Mouse (Mus musculus) heart, embryonic 15.5 days (tissue): ENCODE measurements around the gene Wbp1. TPM values are rescaled to one million over a fixed set of nuclear protein-coding genes. Genes with fewer than 3 reads are reported as not detected.

Source experiments
- ATAC-seq: fragments of 200-750 bp; cut with Nextera tagmentation; replicated peaks from 2 replicates; pipeline ENCODE4 v1.8.0; 2017; ENCODE audit warnings: low read depth, moderate TSS enrichment; ENCODE audit not compliant: insufficient number of reproducible peaks, insufficient read depth, low FRiP score
- H3K27ac ChIP-seq: fragments of 300-500 bp; sonication (generic); 2 replicates; pipeline ENCODE4 v1.5.1; 2015; ENCODE audit warnings: mild to moderate bottlenecking, inconsistent platforms
- H3K27me3 ChIP-seq: fragments of 300-500 bp; sonication (generic); 2 replicates; pipeline ENCODE4 v1.6.1; 2015; ENCODE audit warnings: inconsistent platforms
- H3K36me3 ChIP-seq: fragments of 300-500 bp; sonication (generic); 2 replicates; pipeline ENCODE4 v1.6.1; 2015; ENCODE audit warnings: mild to moderate bottlenecking, inconsistent platforms
- H3K4me1 ChIP-seq: fragments of 300-500 bp; sonication (generic); replicated peaks from 2 replicates; pipeline ENCODE4 v1.6.1; 2015; ENCODE audit warnings: inconsistent platforms
- H3K4me2 ChIP-seq: fragments of 300-500 bp; sonication (generic); 2 replicates; pipeline ENCODE4 v1.6.1; 2015; ENCODE audit warnings: inconsistent platforms, mild to moderate bottlenecking, moderate library complexity
- H3K4me3 ChIP-seq: fragments of 300-500 bp; sonication (generic); 2 replicates; pipeline ENCODE4 v1.5.1; 2015; ENCODE audit warnings: mild to moderate bottlenecking, inconsistent platforms
- H3K9ac ChIP-seq: fragments of 300-500 bp; sonication (generic); 2 replicates; pipeline ENCODE4 v1.6.1; 2015; ENCODE audit warnings: mild to moderate bottlenecking, inconsistent platforms
- H3K9me3 ChIP-seq: fragments of 300-500 bp; sonication (generic); replicated peaks from 2 replicates; pipeline ENCODE4 v1.6.1; 2016; ENCODE audit warnings: inconsistent platforms
- WGBS: fragments of 180-500 bp; shearing (Covaris S2); methylation state at CpG from one replicate; pipeline ENCODE4 v1.1.7; 2015; ENCODE audit warnings: mixed read lengths; 5-methylcytosine and 5-hydroxymethylcytosine counted together
- polyA plus RNA-seq: library from polyadenylated mRNA; unstranded; fragments of >200 nt; fragmentation: Nextera tagmentation; extraction: Ambion mirVana; gene quantifications from 2 replicates; pipeline ENCODE4 v1.2.1, GENCODE M21; 2015

Wbp1 gene
- polyA plus RNA-seq, 1 experiment from 2014 or later: 81.9 TPM

GRCm38 (mm10) chr6:83101688-83102556 lies 19.4 kb downstream of the Wbp1 start:
- H3K36me3 ChIP-seq: peaks cover 7% of the 10 kb centered on the region; the same call in 1 of the 2 replicates
- peak overlapping the region; percentile 84 for H3K27ac ChIP-seq
- H3K4me3 ChIP-seq: peak overlapping the region; percentile 84
- under 1% methylated on average over 74 of the region's 74 CpGs for WGBS
- H3K9me3 ChIP-seq: no peaks in the 10 kb centered on the region
- peak overlapping the region; percentile 79 for H3K9ac ChIP-seq
- peaks cover 16% of the 10 kb centered on the region for H3K4me1 ChIP-seq
- H3K27me3 ChIP-seq: peaks cover 11% of the 10 kb centered on the region
- H3K4me2 ChIP-seq: peak overlapping the region; percentile 96
- ATAC-seq: peak; percentile 75

- under 1% methylated on average over 25 of the region's 25 CpGs for WGBS
- peak within 1 kb of the TSS; percentile 96 for H3K4me2 ChIP-seq
- H3K9me3 ChIP-seq: no peaks in the 10 kb centered on the region
- H3K36me3 ChIP-seq: peaks cover 3% of the 10 kb centered on the region; the same call in 1 of the 2 replicates
- H3K4me1 ChIP-seq: peaks cover 16% of the 10 kb centered on the region
- peak within 1 kb of the TSS; percentile 84 for H3K27ac ChIP-seq
- peak; percentile 86 for ATAC-seq
- H3K27me3 ChIP-seq: peaks cover 11% of the 10 kb centered on the region
- peak within 1 kb of the TSS; percentile 79 for H3K9ac ChIP-seq
- H3K4me3 ChIP-seq: peak within 1 kb of the TSS; percentile 84
Measured at GRCm38 (mm10) chr6:83101316-83101687, 20.1 kb downstream of the Wbp1 start, which contains the start of the genes Ccdc142 and Gm42688. Ccdc142 (plus strand) TSS chr6:83101601. Gm42688 (plus strand) TSS chr6:83101617.

DNA sequence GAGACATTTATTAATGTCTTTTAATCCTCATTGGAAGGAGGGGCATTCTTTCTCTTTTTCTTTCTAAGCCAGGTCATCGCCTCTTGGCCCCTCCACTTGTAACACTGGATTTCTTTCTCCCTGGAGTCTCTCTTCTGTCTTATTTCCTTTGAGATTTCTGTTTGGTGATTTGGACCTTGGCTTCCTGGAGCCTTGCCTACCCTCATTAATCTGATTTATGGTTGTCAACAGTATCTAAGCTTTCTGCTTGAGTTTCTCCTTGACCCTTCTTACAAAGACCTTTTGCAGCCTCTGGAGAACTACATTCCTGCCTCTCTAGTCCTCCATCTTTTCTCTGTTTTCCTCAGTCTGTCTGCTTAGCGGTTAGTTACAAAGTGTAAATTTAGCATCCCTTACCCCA lies 22.9 kb downstream of the Wbp1 start:
- Histone ChIP-seq H3K4me1 (peaks cover 14% of the 10 kb centered on the region), H3K36me3 (no peaks in the 10 kb centered on the region), H3K4me2 (no peak overlapping the region), H3K27ac (no peak overlapping the region), H3K9me3 (no peaks in the 10 kb centered on the region), H3K4me3 (no peak overlapping the region), H3K9ac (no peak overlapping the region), H3K27me3 (peaks cover 11% of the 10 kb centered on the region)
- 52% methylated on average over 2 of the region's 2 CpGs for WGBS
- no peak for ATAC-seq

- Histone ChIP-seq H3K9me3 (no peaks in the 10 kb centered on the region), H3K4me2 (no peak overlapping the region), H3K4me1 (no peaks in the 10 kb centered on the region), H3K36me3 (no peaks in the 10 kb centered on the region), H3K9ac (no peak overlapping the region), H3K27me3 (peaks cover 18% of the 10 kb centered on the region), H3K4me3 (no peak overlapping the region), H3K27ac (no peak overlapping the region)
- 37% methylated on average over 6 of the region's 6 CpGs for WGBS
- no peak for ATAC-seq
Measured at GRCm38 (mm10) chr6:83095968-83096367, 25.4 kb downstream of the Wbp1 start.

GRCm38 (mm10) chr6:83092416-83093127 lies 28.8 kb downstream of the Wbp1 start:
- Histone ChIP-seq H3K9me3 (no peaks in the 10 kb centered on the region), H3K4me2 (no peak overlapping the region), H3K4me1 (peaks cover 5% of the 10 kb centered on the region), H3K4me3 (no peak overlapping the region), H3K9ac (no peak overlapping the region), H3K27ac (peak overlapping the region; percentile 40; the same call in 1 of the 2 replicates), H3K27me3 (peaks cover 36% of the 10 kb centered on the region), H3K36me3 (no peaks in the 10 kb centered on the region)
- 29% methylated on average over 6 of the region's 6 CpGs for WGBS
- ATAC-seq: peak; percentile 43; the same call in 1 of the 2 replicates

- Histone ChIP-seq H3K27ac (no peak overlapping the region), H3K27me3 (peaks cover 79% of the 10 kb centered on the region), H3K4me1 (peaks cover 20% of the 10 kb centered on the region), H3K36me3 (no peaks in the 10 kb centered on the region), H3K9me3 (no peaks in the 10 kb centered on the region), H3K4me2 (peak overlapping the region; percentile 67), H3K4me3 (peak overlapping the region; percentile 45), H3K9ac (no peak overlapping the region)
- 14% methylated on average over 9 of the region's 9 CpGs for WGBS
- ATAC-seq: no peak
Measured at GRCm38 (mm10) chr6:83087926-83088260, 33.5 kb downstream of the Wbp1 start.

- Histone ChIP-seq H3K36me3 (peaks cover 2% of the 10 kb centered on the region), H3K4me1 (peaks cover 20% of the 10 kb centered on the region), H3K4me3 (peak overlapping the region; percentile 45), H3K9me3 (no peaks in the 10 kb centered on the region), H3K4me2 (peak overlapping the region; percentile 67), H3K27ac (no peak overlapping the region), H3K9ac (peak overlapping the region; percentile 47), H3K27me3 (peaks cover 79% of the 10 kb centered on the region)
- WGBS: 2% methylated on average over 47 of the region's 47 CpGs
- no peak for ATAC-seq
Measured at GRCm38 (mm10) chr6:83087205-83087925, 34.0 kb downstream of the Wbp1 start.

GRCm38 (mm10) chr6:83086121-83087035 lies 35.0 kb downstream of the Wbp1 start, which contains the start of gene Lbx2:
Lbx2 (plus strand) TSS chr6:83086367.
- Histone ChIP-seq H3K9ac (peak within 1 kb of the TSS; percentile 47; the same call in 1 of the 2 replicates), H3K4me3 (peak within 1 kb of the TSS; percentile 45), H3K9me3 (no peaks in the 10 kb centered on the region), H3K4me1 (peaks cover 20% of the 10 kb centered on the region), H3K27me3 (peaks cover 85% of the 10 kb centered on the region), H3K27ac (no peak within 1 kb of the TSS), H3K36me3 (peaks cover 10% of the 10 kb centered on the region), H3K4me2 (peak within 1 kb of the TSS; percentile 67)
- no peak for ATAC-seq
- WGBS: 4% methylated on average over 42 of the region's 42 CpGs

DNA sequence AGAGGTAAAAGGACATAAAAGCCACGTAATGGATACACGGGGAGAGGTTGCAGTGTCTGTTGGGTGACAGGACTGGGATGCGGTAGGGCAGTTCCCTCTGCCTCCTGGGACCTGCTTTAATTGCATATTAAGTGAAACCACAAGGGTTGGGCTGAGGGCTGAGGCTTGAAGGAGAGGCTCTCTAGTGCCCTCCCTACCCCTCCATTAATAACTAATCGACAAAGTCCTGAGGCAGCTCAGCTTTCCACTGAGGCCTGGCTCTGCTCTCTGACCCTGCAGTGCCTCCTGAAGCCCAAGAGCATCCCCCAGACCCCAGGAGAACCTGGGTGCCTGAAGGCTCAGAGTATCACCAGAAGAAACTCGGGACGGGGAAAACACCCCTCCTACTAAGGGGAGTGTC lies 36.9 kb downstream of the Wbp1 start:
- no peak for ATAC-seq
- Histone ChIP-seq H3K27me3 (peaks cover 74% of the 10 kb centered on the region), H3K4me1 (peaks cover 21% of the 10 kb centered on the region), H3K9ac (no peak overlapping the region), H3K9me3 (no peaks in the 10 kb centered on the region), H3K4me3 (no peak overlapping the region), H3K4me2 (no peak overlapping the region), H3K27ac (no peak overlapping the region), H3K36me3 (peaks cover 14% of the 10 kb centered on the region)
- WGBS: 15% methylated on average over 6 of the region's 6 CpGs

GRCm38 (mm10) chr6:83083497-83083896 lies 37.9 kb downstream of the Wbp1 start:
- peaks cover 66% of the 10 kb centered on the region for H3K27me3 ChIP-seq
- ATAC-seq: no peak
- peaks cover 14% of the 10 kb centered on the region for H3K36me3 ChIP-seq
- H3K4me2 ChIP-seq: no peak overlapping the region
- no peak overlapping the region for H3K4me3 ChIP-seq
- H3K27ac ChIP-seq: no peak overlapping the region
- peaks cover 29% of the 10 kb centered on the region for H3K4me1 ChIP-seq
- 23% methylated on average over 5 of the region's 5 CpGs for WGBS
- no peak overlapping the region for H3K9ac ChIP-seq
- no peaks in the 10 kb centered on the region for H3K9me3 ChIP-seq
